Mouse (Mus musculus): ENCODE measurements around the gene Scml4. TPM values are rescaled to one million over a fixed set of nuclear protein-coding genes. Genes with fewer than 3 reads are reported as not detected.

Scml4 gene
- polyA plus RNA-seq, 1 experiment: not detected

DNA sequence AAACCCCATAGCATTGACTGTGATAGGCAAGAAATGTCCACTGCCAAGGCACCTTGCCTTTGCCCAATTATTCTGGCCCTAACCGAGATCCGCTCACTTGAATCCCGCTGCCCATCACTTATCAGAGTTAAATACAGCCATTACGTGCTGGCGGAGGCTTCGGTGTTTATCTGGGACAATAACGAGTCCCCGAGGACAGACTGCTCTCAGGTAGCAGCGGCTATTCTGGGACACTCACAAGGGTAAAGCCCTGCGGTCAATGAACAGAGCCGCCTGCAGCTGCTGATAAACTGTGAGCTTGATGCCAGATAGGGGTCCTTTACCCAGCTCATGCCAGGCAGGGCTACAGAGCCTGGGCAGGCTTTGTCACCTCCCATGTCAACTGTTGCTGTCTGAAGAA lies 147.9 kb downstream of the Scml4 start:
- TF ChIP-seq GATA1 (IDR thresholded peaks at IDR 0.05; ENCODE audit: low read length) (no peak), TAL1 (IDR thresholded peaks at IDR 0.05; ENCODE audit: low read length) (no peak)
- H3K27me3 ChIP-seq (ENCODE audit: control insufficient read depth): peaks cover 9% of the 10 kb centered on the region
- H3K4me3 ChIP-seq (replicated peaks): no peak overlapping the region
- no peaks in the 10 kb centered on the region for H3K9me3 ChIP-seq (ENCODE audit: control insufficient read depth, low read length)
- H3K36me3 ChIP-seq (ENCODE audit: control insufficient read depth): no peaks in the 10 kb centered on the region
- no peaks in the 10 kb centered on the region for H3K4me1 ChIP-seq (ENCODE audit: control insufficient read depth)

Other genes starting within 250 kb of the Scml4 start
- gene Sec63, start 98.9 kb upstream of the Scml4 start, polyA plus RNA-seq (2012): 0.16 and 0.56 TPM in 2 replicates

All from erythroblast, embryonic 14.5 days (primary cell).